Mouse (Mus musculus) thymus, adult 2 months (tissue): ENCODE data around the gene Prm2. TPM values are rescaled to one million over a fixed set of nuclear protein-coding genes. Genes with fewer than 3 reads are reported as not detected.
A peak's percentile ranks its signal among the peaks of the same experiment; 100 is the strongest.

Source experiments
- DNase-seq: peaks from one replicate; pipeline ENCODE4 v3.0.0; 2021
- H3K27ac ChIP-seq: fragments of 200-500 bp; 2 replicates; pipeline ENCODE4 v1.5.1; 2012; ENCODE audit warnings: low read length, control low read depth; ENCODE audit not compliant: control insufficient read depth, insufficient read depth
- H3K27me3 ChIP-seq: fragments of 200-500 bp; 2 replicates; pipeline ENCODE4 v1.6.1; 2012; ENCODE audit warnings: mild to moderate bottlenecking, low read length, moderate library complexity, mixed read lengths; ENCODE audit not compliant: control insufficient read depth, insufficient read depth
- H3K36me3 ChIP-seq: fragments of 200-500 bp; 2 replicates; pipeline ENCODE4 v1.6.1; 2012; ENCODE audit warnings: mild to moderate bottlenecking, low read length, moderate library complexity; ENCODE audit not compliant: control insufficient read depth, insufficient read depth
- H3K4me1 ChIP-seq: fragments of 200-500 bp; replicated peaks from 2 replicates; pipeline ENCODE4 v1.6.1; 2012; ENCODE audit warnings: low read length; ENCODE audit not compliant: control insufficient read depth, insufficient read depth
- H3K4me3 ChIP-seq: fragments of 200-500 bp; 2 replicates; pipeline ENCODE4 v1.5.1; 2012; ENCODE audit warnings: mild to moderate bottlenecking, low read length, control low read depth, moderate library complexity; ENCODE audit not compliant: control insufficient read depth, insufficient read depth
- CTCF ChIP-seq: fragments of 200-500 bp; IDR thresholded peaks from 2 replicates; pipeline ENCODE4 v1.5.1; 2012; ENCODE audit warnings: mild to moderate bottlenecking, control low read depth, low read length, moderate library complexity, borderline replicate concordance; ENCODE audit not compliant: control insufficient read depth, poor library complexity, insufficient read depth; ENCODE audit errors: extremely low read depth
- POLR2A ChIP-seq: fragments of 200-500 bp; IDR thresholded peaks from 2 replicates; pipeline ENCODE4 v1.6.1; 2012; ENCODE audit warnings: mild to moderate bottlenecking, low read length, control low read depth, moderate library complexity; ENCODE audit not compliant: control insufficient read depth, poor library complexity, insufficient read depth; ENCODE audit errors: extremely low read depth
- WGBS: fragments of 180-500 bp; shearing (Covaris S2); methylation state at CpG from one replicate; pipeline ENCODE4 v1.1.7; 2018; 5-methylcytosine and 5-hydroxymethylcytosine counted together
- polyA plus RNA-seq: library from polyadenylated mRNA; depleted of rRNA; stranded (reverse); fragments of >200 nt; gene quantifications from 2 replicates; pipeline ENCODE4 v1.2.3, GENCODE M21; 2012

Gene Prm2
- polyA plus RNA-seq, 1 experiment: 7.0 TPM

DNA sequence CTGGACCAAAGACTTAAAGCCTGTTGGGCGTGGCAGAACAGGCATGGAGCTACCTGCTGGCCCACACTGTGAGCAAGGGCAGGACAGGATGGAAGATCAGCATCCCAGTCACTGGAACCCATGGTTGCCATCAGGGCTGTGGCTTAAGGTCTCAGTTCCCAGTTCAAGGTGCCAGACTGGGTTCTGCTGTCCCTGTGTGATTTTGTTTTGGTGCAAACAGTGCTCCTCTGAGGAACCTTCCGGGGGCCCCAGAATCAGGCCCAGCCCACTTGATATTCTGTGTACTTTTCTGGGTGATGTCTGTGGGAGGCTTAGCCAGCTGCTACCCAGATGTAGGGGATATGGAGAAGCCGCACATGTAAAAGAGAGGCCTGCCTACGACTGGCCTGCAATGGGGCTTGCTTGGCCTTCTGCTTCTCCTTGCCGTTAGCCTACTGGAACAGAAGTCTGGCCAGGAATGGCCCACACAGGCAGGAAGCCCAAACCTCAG is 15.3 kb downstream of the Prm2 start:
- WGBS: 68% methylated on average over 5 of the region's 5 CpGs
- peak overlapping the region; percentile 47; the same call in 1 of the 2 replicates for H3K27ac ChIP-seq
- H3K27me3 ChIP-seq: no peaks in the 10 kb centered on the region
- peaks cover 35% of the 10 kb centered on the region for H3K4me1 ChIP-seq
- TF ChIP-seq POLR2A (no peak), CTCF (no peak)
- H3K4me3 ChIP-seq: no peak overlapping the region
- H3K36me3 ChIP-seq: peaks cover 25% of the 10 kb centered on the region
- no peak for DNase-seq

DNA sequence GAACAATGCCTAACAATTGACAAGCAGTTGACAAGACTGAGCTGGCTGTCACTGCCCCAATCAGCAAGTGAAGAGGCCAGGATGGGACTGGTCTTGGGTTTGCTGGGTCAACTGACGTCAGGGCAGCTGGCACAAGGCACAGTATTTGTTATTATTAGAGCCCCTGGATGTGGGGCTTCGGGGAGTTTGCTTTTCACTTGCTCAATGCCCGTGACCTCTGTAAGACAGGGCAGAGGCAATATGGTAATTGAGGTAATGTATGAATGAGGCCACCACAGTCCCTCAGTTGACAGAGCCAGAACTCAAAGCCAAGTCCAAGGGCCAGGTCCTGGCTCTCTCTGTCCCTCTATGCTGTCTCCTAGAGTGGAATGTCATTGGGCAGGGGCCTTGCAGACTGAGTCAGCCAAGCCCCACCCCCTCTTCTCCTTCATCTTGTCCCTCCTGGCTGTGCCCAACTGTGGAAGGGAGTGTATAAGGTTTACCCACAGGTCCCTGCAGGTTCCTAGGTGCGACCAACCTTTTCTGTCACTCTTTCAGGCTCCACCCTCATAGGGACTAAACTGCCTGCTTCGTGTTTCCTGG is 18.3 kb downstream of the Prm2 start:
- TF ChIP-seq POLR2A: no peak
- TF ChIP-seq CTCF: no peak
- no peak for DNase-seq
- Histone ChIP-seq H3K4me3 (no peak overlapping the region), H3K27me3 (no peaks in the 10 kb centered on the region), H3K27ac (no peak overlapping the region), H3K36me3 (peaks cover 7% of the 10 kb centered on the region), H3K4me1 (peaks cover 48% of the 10 kb centered on the region)
- 87% methylated on average over 5 of the region's 5 CpGs for WGBS

DNA sequence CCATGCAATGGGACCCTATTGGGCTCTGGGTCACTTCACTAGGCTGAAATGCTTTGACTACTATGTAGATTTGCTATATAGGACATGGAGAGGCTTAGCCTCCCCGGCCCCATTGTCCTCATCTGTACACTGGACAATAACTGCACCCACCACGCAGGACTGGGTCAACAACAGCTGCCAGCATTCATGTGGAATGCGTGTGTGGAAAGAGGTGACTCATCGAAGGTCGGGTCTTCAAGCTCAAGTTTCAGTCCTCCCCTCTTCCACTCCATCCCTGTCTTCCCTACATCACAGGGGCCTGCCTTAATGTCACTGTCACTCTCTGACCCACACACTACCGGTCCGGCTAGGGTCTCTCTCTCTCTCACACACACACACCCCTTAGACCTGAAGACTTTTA is 19.6 kb downstream of the Prm2 start:
- TF ChIP-seq CTCF (no peak), POLR2A (no peak)
- Histone ChIP-seq H3K27ac (no peak overlapping the region), H3K4me1 (peaks cover 50% of the 10 kb centered on the region), H3K27me3 (no peaks in the 10 kb centered on the region), H3K36me3 (no peaks in the 10 kb centered on the region), H3K4me3 (no peak overlapping the region)
- 83% methylated on average over 7 of the region's 7 CpGs for WGBS
- no peak for DNase-seq

DNA sequence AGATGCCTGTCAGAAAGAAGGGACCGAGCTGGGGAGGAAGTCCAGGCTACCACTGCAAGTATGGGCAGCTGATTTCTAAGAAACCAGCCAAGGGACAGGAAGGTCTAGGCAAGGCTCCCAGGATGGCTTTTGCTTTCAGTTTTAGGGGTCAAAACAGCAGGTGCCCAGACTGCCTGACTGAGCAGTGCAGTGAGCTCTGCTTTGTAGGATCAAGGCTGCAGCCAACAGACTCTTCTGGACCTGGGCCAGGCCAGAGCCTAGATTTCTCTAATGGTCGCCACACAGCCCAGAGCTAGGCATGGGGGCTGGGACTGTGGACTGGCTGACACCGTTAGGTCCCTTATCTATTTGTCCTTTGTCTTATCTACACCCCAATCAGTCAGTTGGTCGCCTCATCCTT is 21.2 kb downstream of the Prm2 start:
- Histone ChIP-seq H3K27ac (no peak overlapping the region), H3K4me3 (no peak overlapping the region)
- no peak for TF ChIP-seq POLR2A
- TF ChIP-seq CTCF: no peak

DNA sequence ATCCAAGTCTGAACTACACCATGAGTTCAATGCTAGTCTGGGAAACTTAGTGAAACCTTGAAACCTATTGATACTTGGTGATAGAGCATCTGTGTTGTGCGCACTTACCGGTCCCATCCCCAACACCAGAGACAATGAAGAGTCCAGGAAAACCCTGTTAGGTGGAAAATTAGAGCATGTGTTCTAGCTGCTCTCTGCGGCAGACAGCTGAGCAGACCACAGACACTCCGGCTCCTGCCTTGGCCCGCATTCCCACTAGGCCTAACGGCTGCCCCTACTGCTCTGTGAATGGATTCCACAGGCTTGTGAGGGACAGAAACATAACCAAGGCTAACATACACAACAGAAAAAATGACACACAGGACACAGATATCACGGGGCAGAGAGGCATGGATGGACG is 22.4 kb downstream of the Prm2 start:
- WGBS: 82% methylated on average over 8 of the region's 8 CpGs
- H3K4me3 ChIP-seq: no peak overlapping the region
- 0 out of 2 replicates have a peak overlapping the region, but pooled peaks have one; percentile 8 for H3K27ac ChIP-seq

More for the DNA sequence above, 21.2 kb downstream of the Prm2 start:
- 39% methylated on average over 4 of the region's 4 CpGs for WGBS
- DNase-seq: no peak
- H3K27me3 ChIP-seq: no peaks in the 10 kb centered on the region
- peaks cover 48% of the 10 kb centered on the region for H3K4me1 ChIP-seq
- no peaks in the 10 kb centered on the region for H3K36me3 ChIP-seq

DNA sequence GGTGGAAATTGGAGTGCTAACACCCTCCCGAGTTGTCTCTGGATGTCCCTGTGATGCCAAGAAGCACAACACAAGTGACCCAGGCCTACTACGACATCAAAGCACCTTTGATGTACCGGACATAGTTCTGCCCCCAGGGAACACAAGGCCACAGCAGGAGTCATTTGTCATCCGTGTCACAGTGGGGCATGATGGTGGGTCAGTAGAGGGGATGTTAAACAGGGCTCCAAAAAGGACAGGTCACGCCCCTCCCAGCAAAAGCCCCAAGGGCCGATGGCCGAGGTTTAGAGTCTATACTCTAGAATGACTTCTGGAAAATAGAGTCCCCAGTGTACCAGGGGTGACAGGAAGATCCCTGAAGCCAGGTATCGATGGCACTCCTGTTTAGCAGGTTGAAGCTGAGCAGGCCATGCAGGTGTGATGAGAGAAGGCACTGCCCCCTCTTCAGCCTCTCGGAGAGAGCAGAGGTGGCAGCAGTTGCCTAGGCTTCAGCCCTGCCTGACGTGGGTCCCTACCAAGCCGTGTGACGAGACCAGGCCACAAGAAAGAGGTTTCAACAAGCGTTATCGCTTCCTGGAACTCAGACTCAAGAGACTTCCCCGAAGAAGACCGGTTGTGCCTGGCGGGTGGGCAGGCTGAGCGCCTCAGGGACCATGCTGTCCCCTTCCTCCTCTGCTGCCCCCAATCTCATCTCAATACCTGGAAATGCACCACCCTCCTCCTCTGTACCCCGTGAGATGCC is 24.0 kb downstream of the Prm2 start:
- Histone ChIP-seq H3K4me1 (peaks cover 65% of the 10 kb centered on the region), H3K36me3 (no peaks in the 10 kb centered on the region), H3K4me3 (no peak overlapping the region), H3K27ac (peak overlapping the region; percentile 74), H3K27me3 (no peaks in the 10 kb centered on the region)
- WGBS: 19% methylated on average over 19 of the region's 19 CpGs
- TF ChIP-seq CTCF (0 out of 2 replicates have a peak, but pooled peaks have one; percentile 13), POLR2A (no peak)
- DNase-seq: peak; percentile 80

More for the DNA sequence above, 22.4 kb downstream of the Prm2 start:
- H3K4me1 ChIP-seq: peaks cover 60% of the 10 kb centered on the region
- no peaks in the 10 kb centered on the region for H3K36me3 ChIP-seq
- no peak for DNase-seq
- TF ChIP-seq POLR2A: no peak
- no peak for TF ChIP-seq CTCF
- H3K27me3 ChIP-seq: no peaks in the 10 kb centered on the region
